Comparison of ENCODE assay signal across 8 mouse cellular contexts in the genomic region with DNA sequence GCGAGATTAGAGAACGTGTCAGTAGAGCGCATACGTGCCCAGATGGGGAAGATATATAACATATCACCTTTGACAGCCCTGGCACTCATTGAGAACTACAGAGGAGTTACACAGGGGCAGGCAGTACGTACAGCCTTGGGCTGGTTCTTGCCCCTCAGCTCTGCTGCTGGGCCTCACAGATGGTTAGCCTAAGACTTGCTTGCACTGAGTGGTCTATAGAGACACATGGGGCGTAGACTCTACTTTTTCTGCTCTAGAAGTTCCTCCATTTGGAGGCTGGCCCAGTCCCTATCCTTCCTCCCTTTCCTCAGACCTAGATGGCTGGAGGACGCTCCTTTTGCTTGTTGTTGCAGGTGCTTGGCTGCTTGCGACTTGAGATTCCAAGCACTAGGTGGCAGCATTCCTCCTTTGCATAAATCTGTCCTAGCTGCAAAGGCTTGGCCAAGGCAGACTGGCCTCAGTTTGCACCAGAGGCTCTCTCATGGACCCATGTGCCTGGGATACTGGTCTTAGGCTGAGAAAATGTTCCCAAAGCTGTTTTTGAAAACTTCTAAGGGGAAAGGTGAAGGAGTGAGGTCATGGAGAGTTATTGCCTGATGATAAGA. TPM values are rescaled to one million over a fixed set of nuclear protein-coding genes. Genes with fewer than 3 reads are reported as not detected.
DNase-seq lines count a peak whose midpoint lies in the region; ATAC-seq and TF ChIP-seq lines count a peak whose summit lies in the region.

No protein-coding gene starts in this region.

- H3K9ac ChIP-seq in heart, postnatal 0 days (replicated peaks; ENCODE audit: low read depth, low read length), result no peak overlapping the region
- H3K9ac ChIP-seq in lung, embryonic 15.5 days, result no peak overlapping the region

- H3K27me3 ChIP-seq in heart, postnatal 0 days (ENCODE audit: control insufficient read depth, insufficient read depth, low read length), result no peaks in the 10 kb centered on the region
- H3K27me3 ChIP-seq in lung, embryonic 15.5 days, result no peaks in the 10 kb centered on the region; the same call in 1 of the 2 replicates

- no peak overlapping the region for H3K4me3 ChIP-seq in heart, postnatal 0 days (ENCODE audit: low read depth, low read length)
- H3K4me3 ChIP-seq in lung, embryonic 15.5 days, result no peak overlapping the region

- peak; percentile 97 for TF ChIP-seq CTCF in heart, postnatal 0 days (IDR thresholded peaks at IDR 0.05; ENCODE audit: low read depth)

- H3K9me3 ChIP-seq in heart, postnatal 0 days (replicated peaks; ENCODE audit: control insufficient read depth, low read length), result no peaks in the 10 kb centered on the region
- no peaks in the 10 kb centered on the region for H3K9me3 ChIP-seq in lung, embryonic 15.5 days

- peaks cover 7% of the 10 kb centered on the region for H3K4me1 ChIP-seq in heart, postnatal 0 days (ENCODE audit: control insufficient read depth, insufficient read depth)
- H3K4me1 ChIP-seq in lung, embryonic 15.5 days, result peaks cover 7% of the 10 kb centered on the region; the same call in 1 of the 2 replicates

- H3K27ac ChIP-seq in heart, postnatal 0 days (ENCODE audit: low read depth), result no peak overlapping the region
- H3K27ac ChIP-seq in lung, embryonic 15.5 days, result no peak overlapping the region

- DNase-seq in CD8-positive naive resting alpha-beta T cell, adult 2 months (ENCODE audit: low read depth in 2 of 2, low spot score in 2 of 2), result peak; percentile 34 to 53
- DNase-seq in adrenal gland, postnatal 36 days, result peak; percentile 65 to 76
- peak; percentile 50 for DNase-seq in fibroblast of lung, adult 2 months (ENCODE audit: low read depth)
- peak; percentile 63 for DNase-seq in heart, postnatal 0 days (ENCODE audit: low spot score)
- peak; percentile 83 to 87 for DNase-seq in kidney, postnatal 36 days
- DNase-seq in ovary, postnatal 36 days (ENCODE audit: low spot score), result peak; percentile 64
- peak; percentile 61 for DNase-seq in thymus, postnatal 36 days

- ATAC-seq in heart, postnatal 0 days (ENCODE audit: insufficient read depth, low read depth), result peak; percentile 63
- ATAC-seq in lung, embryonic 15.5 days (ENCODE audit: borderline replicate concordance, extremely low read depth, low FRiP score, low TSS enrichment), result peak; percentile 68; the same call in 1 of the 2 replicates

- no peak for TF ChIP-seq EP300 in heart, postnatal 0 days (IDR thresholded peaks at IDR 0.05; ENCODE audit: low read depth)

- WGBS in heart, postnatal 0 days, result 52% methylated on average over 8 of the region's 8 CpGs
- WGBS in lung, embryonic 15.5 days, result 55% methylated on average over 8 of the region's 8 CpGs

- H3K36me3 ChIP-seq in heart, postnatal 0 days (replicated peaks; ENCODE audit: control insufficient read depth, insufficient read depth, low read length), result no peaks in the 10 kb centered on the region
- H3K36me3 ChIP-seq in lung, embryonic 15.5 days, result no peaks in the 10 kb centered on the region

- no peak overlapping the region for H3K4me2 ChIP-seq in heart, postnatal 0 days (ENCODE audit: low read depth, low read length)
- H3K4me2 ChIP-seq in lung, embryonic 15.5 days, result no peak overlapping the region

RNA-seq across cellular contexts. Expression of a gene that starts 22.6 kb away (rescaled TPM):
- 10 to 100 TPM; 21.1 to 25.9 TPM for total RNA-seq in adrenal gland, postnatal 36 days (2021)
- 25.9 and 30.3 TPM in 2 replicates for total RNA-seq in heart, postnatal 0 days (2014; rRNA removed; ENCODE audit: low replicate concordance)
- polyA plus RNA-seq in heart, postnatal 0 days (2015; fragmentation: Nextera tagmentation; extraction: Ambion mirVana), result 13.6 and 14.9 TPM in 2 replicates
- polyA plus RNA-seq in lung, embryonic 15.5 days (2015; fragmentation: Nextera tagmentation; extraction: Ambion mirVana), result 20.5 and 21.5 TPM in 2 replicates
